In the genomic region with DNA sequence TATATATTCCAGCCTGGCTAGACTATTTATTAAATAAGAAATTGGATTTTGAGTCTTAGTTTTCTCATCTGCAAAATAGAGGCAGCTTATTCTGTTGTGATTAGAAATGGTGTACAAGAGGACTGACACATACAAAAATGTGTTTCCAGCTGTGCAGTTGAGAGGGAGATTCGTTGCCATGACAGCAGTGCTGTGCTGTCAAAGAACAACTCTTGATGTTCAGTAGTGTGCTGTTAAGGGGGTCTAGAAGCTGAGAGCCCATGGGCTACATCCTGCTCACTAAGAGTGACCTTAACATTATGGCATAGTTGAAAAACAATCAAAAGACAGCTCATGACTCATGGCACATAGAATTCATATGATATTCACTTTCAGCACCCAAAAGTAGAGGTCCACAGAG, we compare ENCODE assay signal across 32 mouse cellular contexts.
DNase-seq lines count a peak whose midpoint lies in the region; ATAC-seq lines count a peak whose summit lies in the region.
"Had no signal": no experiment of that assay in that cellular context is flagged by ENCODE, and none has a peak within 500 bp of the region (broad histone marks: within the 10 kb centered on the region; RNA-seq: fewer than 3 reads in every experiment).

No protein-coding gene starts in this region.

- peak; percentile 26 for DNase-seq in 3T3-L1 (ENCODE audit: low read depth, low spot score)
- peak; percentile 10 for DNase-seq in brain, adult 2 months (ENCODE audit: low read depth, low spot score)
- DNase-seq in kidney, adult 11 months, result no peak
- no peak for DNase-seq in left cerebral cortex, postnatal 10 days (ENCODE audit: extremely low spot score in 1 of 2, low spot score in 2 of 2)
- DNase-seq: adrenal gland, adult 2 months; adrenal gland, postnatal 36 days; B cell, adult 2 months; cerebellum, adult 8-10 months; cerebellum, postnatal 25 days; gastrocnemius, adult 2 months; gastrocnemius, postnatal 36 days; heart, adult 18-20 months; heart, postnatal 36 days; kidney, adult 8-10 months; kidney, postnatal 10 days; layer of hippocampus, adult 9-11 months; liver; lung, adult 2 months; lung, postnatal 14 days; right cerebral cortex, adult 18-20 months; spleen, adult 18-20 months; thymus, postnatal 14 days had no signal

- H3K36me3 ChIP-seq in hindbrain, embryonic 15.5 days, result no peaks in the 10 kb centered on the region
- no peaks in the 10 kb centered on the region for H3K36me3 ChIP-seq in hindbrain, embryonic 13.5 days
- H3K36me3 ChIP-seq in midbrain, embryonic 15.5 days (replicated peaks), result no peaks in the 10 kb centered on the region
- H3K36me3 ChIP-seq: embryonic facial prominence, embryonic 10.5 days; embryonic facial prominence, embryonic 15.5 days; hindbrain, embryonic 12.5 days had no signal

- H3K4me3 ChIP-seq in hindbrain, embryonic 15.5 days, result no peak overlapping the region
- H3K4me3 ChIP-seq in hindbrain, embryonic 13.5 days, result no peak overlapping the region
- H3K4me3 ChIP-seq in midbrain, embryonic 15.5 days, result no peak overlapping the region
- H3K4me3 ChIP-seq: embryonic facial prominence, embryonic 10.5 days; embryonic facial prominence, embryonic 15.5 days; gastrocnemius, adult 2 months; hindbrain, embryonic 12.5 days had no signal

- ATAC-seq in hindbrain, embryonic 15.5 days (ENCODE audit: low FRiP score, low read depth), result 0 out of 2 replicates have a peak, but pooled peaks have one; percentile 44
- no peak for ATAC-seq in hindbrain, embryonic 13.5 days (ENCODE audit: low FRiP score)
- ATAC-seq in midbrain, embryonic 15.5 days (replicated peaks), result peak; percentile 70
- ATAC-seq: activated CD4-positive, CD25-positive, alpha-beta regulatory T cell, adult 4 months had no signal

- WGBS in hindbrain, embryonic 15.5 days, result 51% methylated on average over 1 of the region's 1 CpGs
- WGBS in hindbrain, embryonic 13.5 days, result 42% methylated on average over 1 of the region's 1 CpGs
- WGBS in midbrain, embryonic 15.5 days, result 39% methylated on average over 1 of the region's 1 CpGs

- no peaks in the 10 kb centered on the region for H3K9me3 ChIP-seq in hindbrain, embryonic 15.5 days
- no peaks in the 10 kb centered on the region for H3K9me3 ChIP-seq in hindbrain, embryonic 13.5 days
- H3K9me3 ChIP-seq in midbrain, embryonic 15.5 days, result no peaks in the 10 kb centered on the region
- H3K9me3 ChIP-seq: embryonic facial prominence, embryonic 10.5 days; embryonic facial prominence, embryonic 15.5 days; hindbrain, embryonic 12.5 days; megakaryocyte, embryonic 14.5 days had no signal

- intact Hi-C loops in left cerebral cortex, postnatal 10 days (cut with DNase I), result loop anchor here (5.0 kb wide), 1 partner anchor 70 kb away; the partner anchor contains the start of gene Abtb2

- H3K27me3 ChIP-seq in hindbrain, embryonic 15.5 days, result no peaks in the 10 kb centered on the region
- peaks cover 16% of the 10 kb centered on the region for H3K27me3 ChIP-seq in hindbrain, embryonic 13.5 days
- no peaks in the 10 kb centered on the region for H3K27me3 ChIP-seq in midbrain, embryonic 15.5 days (replicated peaks)
- H3K27me3 ChIP-seq: embryonic facial prominence, embryonic 15.5 days had no signal

- H3K4me2 ChIP-seq in hindbrain, embryonic 15.5 days, result no peak overlapping the region
- H3K4me2 ChIP-seq in hindbrain, embryonic 13.5 days, result no peak overlapping the region
- no peak overlapping the region for H3K4me2 ChIP-seq in midbrain, embryonic 15.5 days
- H3K4me2 ChIP-seq: embryonic facial prominence, embryonic 15.5 days; heart, embryonic 11.5 days; hindbrain, embryonic 12.5 days had no signal

- H3K9ac ChIP-seq in hindbrain, embryonic 15.5 days, result no peak overlapping the region
- no peak overlapping the region for H3K9ac ChIP-seq in hindbrain, embryonic 13.5 days
- no peak overlapping the region for H3K9ac ChIP-seq in midbrain, embryonic 15.5 days
- H3K9ac ChIP-seq: embryonic facial prominence, embryonic 15.5 days; hindbrain, embryonic 12.5 days; liver, embryonic 14.5 days had no signal

- no peak overlapping the region for H3K27ac ChIP-seq in hindbrain, embryonic 15.5 days (replicated peaks)
- no peak overlapping the region for H3K27ac ChIP-seq in hindbrain, embryonic 13.5 days
- 0 out of 2 replicates have a peak overlapping the region, but pooled peaks have one; percentile 51 for H3K27ac ChIP-seq in midbrain, embryonic 15.5 days
- H3K27ac ChIP-seq: embryonic facial prominence, embryonic 10.5 days; embryonic facial prominence, embryonic 15.5 days; gastrocnemius, adult 2 months; hindbrain, embryonic 12.5 days; liver, embryonic 14.5 days had no signal

- peaks cover 21% of the 10 kb centered on the region for H3K4me1 ChIP-seq in hindbrain, embryonic 15.5 days (replicated peaks)
- H3K4me1 ChIP-seq in hindbrain, embryonic 13.5 days (replicated peaks), result peaks cover 43% of the 10 kb centered on the region
- peaks cover 14% of the 10 kb centered on the region; the same call in 1 of the 2 replicates for H3K4me1 ChIP-seq in midbrain, embryonic 15.5 days

Comparison
In these comparisons a context has a peak if more than half of its experiments do, and no peak if none do; other contexts are left out.
1. DNase-seq: peak in 3T3-L1 (single experiment) and brain, adult 2 months (single experiment); none in kidney, adult 11 months (single experiment) and left cerebral cortex, postnatal 10 days (0 of 2).